Mouse (Mus musculus) neural tube, embryonic 11.5 days (tissue): Measurements from ENCODE around the gene Atp1a4. TPM values are rescaled to one million over a fixed set of nuclear protein-coding genes. Genes with fewer than 3 reads are reported as not detected.

Experiments
- ATAC-seq: fragments of 200-750 bp; cut with Nextera tagmentation; 2 replicates; pipeline ENCODE4 v1.8.0; 2017; ENCODE audit warnings: moderate number of reproducible peaks, mild to moderate bottlenecking, moderate TSS enrichment, moderate library complexity; ENCODE audit not compliant: insufficient read depth, low FRiP score, low TSS enrichment
- DNase-seq: peaks from one replicate; pipeline ENCODE4 v3.0.0-alpha.2; 2015; ENCODE audit warnings: low spot score
- H3K27ac ChIP-seq: fragments of 300-500 bp; sonication (generic); 2 replicates; pipeline ENCODE4 v1.5.1; 2014; ENCODE audit warnings: low read depth, mild to moderate bottlenecking, low read length
- H3K27me3 ChIP-seq: fragments of 300-500 bp; sonication (generic); 2 replicates; pipeline ENCODE4 v1.6.1; 2014; ENCODE audit warnings: mild to moderate bottlenecking, low read length, mixed read lengths; ENCODE audit not compliant: control insufficient read depth, insufficient read depth
- H3K36me3 ChIP-seq: fragments of 300-500 bp; sonication (generic); 2 replicates; pipeline ENCODE4 v1.6.1; 2014; ENCODE audit warnings: mild to moderate bottlenecking, low read length, moderate library complexity, mixed read lengths; ENCODE audit not compliant: control insufficient read depth, insufficient read depth
- H3K4me1 ChIP-seq: fragments of 300-500 bp; sonication (generic); 2 replicates; pipeline ENCODE4 v1.6.1; 2014; ENCODE audit warnings: low read length, mixed read lengths; ENCODE audit not compliant: control insufficient read depth, insufficient read depth
- H3K4me2 ChIP-seq: fragments of 300-500 bp; sonication (generic); 2 replicates; pipeline ENCODE4 v1.6.1; 2014; ENCODE audit warnings: low read depth, mild to moderate bottlenecking, moderate library complexity
- H3K4me3 ChIP-seq: fragments of 300-500 bp; sonication (generic); 2 replicates; pipeline ENCODE4 v1.5.1; 2014; ENCODE audit warnings: low read depth, low read length
- H3K9ac ChIP-seq: fragments of 300-500 bp; sonication (generic); 2 replicates; pipeline ENCODE4 v1.6.1; 2014; ENCODE audit warnings: mild to moderate bottlenecking, low read length
- H3K9me3 ChIP-seq: fragments of 300-500 bp; sonication (generic); 2 replicates; pipeline ENCODE4 v1.6.1; 2016; ENCODE audit warnings: low read length; ENCODE audit not compliant: control insufficient read depth
- WGBS: fragments of 180-500 bp; shearing (Covaris S2); extraction: QIAGEN DNeasy Blood & Tissue Kit; methylation state at CpG from one replicate; pipeline ENCODE4 v1.1.7; 2014; 5-methylcytosine and 5-hydroxymethylcytosine counted together
- polyA plus RNA-seq: library from polyadenylated mRNA; unstranded; fragments of >200 nt; fragmentation: Nextera tagmentation; extraction: Ambion mirVana; gene quantifications from 2 replicates; pipeline ENCODE4 v1.2.1, GENCODE M21; 2014

Atp1a4 gene
- polyA plus RNA-seq, 1 experiment from 2014 or later: not detected

GRCm38 (mm10) chr1:172186401-172187289 is 71.6 kb downstream of the Atp1a4 start:
- Histone ChIP-seq H3K4me1 (no peaks in the 10 kb centered on the region), H3K9me3 (no peaks in the 10 kb centered on the region), H3K4me3 (no peak overlapping the region), H3K27me3 (no peaks in the 10 kb centered on the region), H3K36me3 (peaks cover 8% of the 10 kb centered on the region), H3K4me2 (no peak overlapping the region), H3K27ac (no peak overlapping the region), H3K9ac (no peak overlapping the region)
- DNase-seq (no peak), ATAC-seq (no peak)
- WGBS: 91% methylated on average over 10 of the region's 10 CpGs

DNA sequence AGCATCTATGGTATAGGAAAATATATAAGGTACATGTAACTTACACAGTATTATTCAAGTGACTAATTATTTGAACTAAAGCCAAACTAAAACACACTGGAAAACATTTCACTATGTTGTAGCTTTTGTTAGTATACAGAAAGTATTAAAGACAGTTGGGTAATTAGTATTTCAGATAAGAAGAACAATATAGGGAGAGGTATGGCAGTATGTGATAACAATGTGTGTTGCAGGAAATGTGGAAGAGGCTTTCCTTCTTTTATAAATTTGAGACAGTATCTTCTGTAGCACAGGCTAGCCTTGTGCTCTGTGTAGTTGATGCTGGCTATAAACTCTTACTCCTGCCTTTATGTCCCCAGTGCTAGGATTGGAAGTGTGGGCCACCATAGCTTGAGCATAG is 74.3 kb downstream of the Atp1a4 start:
- Histone ChIP-seq H3K4me2 (no peak overlapping the region), H3K9me3 (no peaks in the 10 kb centered on the region), H3K4me3 (no peak overlapping the region), H3K27me3 (no peaks in the 10 kb centered on the region), H3K27ac (no peak overlapping the region), H3K9ac (no peak overlapping the region), H3K36me3 (peaks cover 8% of the 10 kb centered on the region), H3K4me1 (no peaks in the 10 kb centered on the region)
- ATAC-seq: no peak
- DNase-seq: no peak

DNA sequence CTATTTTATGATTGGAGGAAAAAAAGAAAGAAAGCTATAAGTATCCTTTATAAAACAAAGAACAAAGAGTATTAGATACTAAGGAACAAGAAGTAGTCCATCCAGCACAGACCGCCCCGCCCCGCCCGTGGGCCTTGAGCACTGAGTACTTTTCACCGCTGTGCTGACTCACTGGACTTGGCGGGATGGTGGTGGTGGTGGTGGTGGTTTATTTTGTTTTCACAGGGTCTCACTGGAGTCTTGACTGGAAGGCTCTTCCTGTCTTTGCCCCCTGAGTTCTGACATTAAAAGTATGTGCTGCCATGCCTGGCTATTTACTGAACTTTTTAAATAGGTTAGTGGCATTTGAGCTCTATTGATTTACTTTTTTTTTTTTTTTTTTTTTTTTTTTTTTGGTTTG is 75.2 kb downstream of the Atp1a4 start:
- Histone ChIP-seq H3K4me3 (no peak overlapping the region), H3K27me3 (no peaks in the 10 kb centered on the region), H3K4me1 (no peaks in the 10 kb centered on the region), H3K27ac (no peak overlapping the region), H3K9me3 (no peaks in the 10 kb centered on the region), H3K9ac (no peak overlapping the region), H3K4me2 (no peak overlapping the region), H3K36me3 (peaks cover 6% of the 10 kb centered on the region; the same call in 1 of the 2 replicates)
- no peak for ATAC-seq
- WGBS: 97% methylated on average over 6 of the region's 6 CpGs
- DNase-seq: no peak

- 92% methylated on average over 3 of the region's 3 CpGs for WGBS
- H3K36me3 ChIP-seq: peaks cover 3% of the 10 kb centered on the region
- no peak for ATAC-seq
- H3K9me3 ChIP-seq: no peaks in the 10 kb centered on the region
- DNase-seq: no peak
- no peak overlapping the region for H3K9ac ChIP-seq
- H3K4me3 ChIP-seq: no peak overlapping the region
- H3K27ac ChIP-seq: no peak overlapping the region
- no peaks in the 10 kb centered on the region for H3K27me3 ChIP-seq
- H3K4me1 ChIP-seq: no peaks in the 10 kb centered on the region
- H3K4me2 ChIP-seq: no peak overlapping the region
These were observed 76.4 kb downstream of the Atp1a4 start for GRCm38 (mm10) chr1:172181777-172182176.

DNA sequence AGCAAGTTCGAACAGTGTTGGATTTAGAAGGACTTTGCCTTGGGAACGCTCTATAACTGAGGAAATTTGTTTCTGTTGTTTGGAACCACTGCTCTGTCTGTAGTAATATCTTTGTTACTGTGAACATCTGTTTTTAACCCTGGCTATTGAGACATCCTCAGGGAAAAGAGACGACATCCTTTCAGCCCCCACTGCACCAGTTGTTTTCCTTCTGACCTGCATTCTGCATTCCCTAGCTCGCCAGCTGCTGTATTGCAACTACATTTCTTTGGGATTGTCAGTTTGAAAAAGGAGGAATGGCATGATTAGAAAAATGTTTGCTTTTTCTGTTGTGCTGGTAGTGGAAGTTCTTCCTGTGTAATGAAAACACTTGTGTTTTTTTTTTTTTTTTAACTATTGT is 77.3 kb downstream of the Atp1a4 start:
- Histone ChIP-seq H3K27me3 (no peaks in the 10 kb centered on the region), H3K36me3 (peaks cover 3% of the 10 kb centered on the region; the same call in 1 of the 2 replicates), H3K4me1 (no peaks in the 10 kb centered on the region), H3K9ac (no peak overlapping the region), H3K27ac (no peak overlapping the region), H3K4me2 (no peak overlapping the region), H3K4me3 (no peak overlapping the region), H3K9me3 (no peaks in the 10 kb centered on the region)
- no peak for DNase-seq
- WGBS: 64% methylated on average over 4 of the region's 4 CpGs
- ATAC-seq: no peak

DNA sequence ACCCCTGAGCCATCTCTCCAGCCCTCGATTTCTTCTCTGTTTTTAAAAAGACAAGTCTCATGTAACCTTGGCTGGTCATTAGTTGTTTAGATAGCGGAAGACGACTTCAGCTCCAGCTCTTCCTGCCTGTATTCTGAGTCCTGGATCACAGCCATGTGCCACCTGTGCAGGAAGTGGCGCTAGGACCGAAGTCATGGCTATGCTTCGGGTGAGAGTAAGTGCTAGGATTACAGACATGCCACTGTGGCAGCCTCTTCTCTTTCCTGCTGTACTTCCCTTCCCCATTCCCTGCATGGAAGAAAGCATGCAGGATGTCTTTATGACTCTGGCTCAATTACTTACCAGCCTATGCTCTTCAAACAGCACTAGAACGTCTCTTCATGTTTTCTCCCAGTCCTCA is 79.1 kb downstream of the Atp1a4 start:
- DNase-seq (no peak), ATAC-seq (no peak)
- H3K4me2 ChIP-seq: no peak overlapping the region
- no peaks in the 10 kb centered on the region for H3K4me1 ChIP-seq
- no peak overlapping the region for H3K4me3 ChIP-seq
- H3K27me3 ChIP-seq: no peaks in the 10 kb centered on the region
- no peaks in the 10 kb centered on the region for H3K9me3 ChIP-seq
- H3K9ac ChIP-seq: no peak overlapping the region
- no peak overlapping the region for H3K27ac ChIP-seq
- peaks cover 7% of the 10 kb centered on the region for H3K36me3 ChIP-seq
- WGBS: 84% methylated on average over 7 of the region's 7 CpGs

GRCm38 (mm10) chr1:172177791-172178190 is 80.4 kb downstream of the Atp1a4 start:
- Histone ChIP-seq H3K4me3 (no peak overlapping the region), H3K36me3 (peaks cover 15% of the 10 kb centered on the region), H3K27me3 (no peaks in the 10 kb centered on the region), H3K9ac (no peak overlapping the region), H3K27ac (no peak overlapping the region), H3K9me3 (no peaks in the 10 kb centered on the region), H3K4me2 (no peak overlapping the region), H3K4me1 (no peaks in the 10 kb centered on the region)
- DNase-seq (no peak), ATAC-seq (no peak)
- WGBS: 91% methylated on average over 7 of the region's 7 CpGs

Other genes with a start within 250 kb of the Atp1a4 start
- 62.0 and 69.0 TPM in 2 replicates for gene Vangl2, start 230.0 kb downstream of the Atp1a4 start, polyA plus RNA-seq
- 13.8 and 15.7 TPM in 2 replicates for gene Nhlh1, start 200.8 kb downstream of the Atp1a4 start, polyA plus RNA-seq
- 219 and 225 TPM in 2 replicates for gene Copa, start 175.9 kb downstream of the Atp1a4 start, polyA plus RNA-seq
- 122 and 132 TPM in 2 replicates for gene Ncstn, start 175.6 kb downstream of the Atp1a4 start, polyA plus RNA-seq
- 182 and 185 TPM in 2 replicates for gene Pex19, start 131.7 kb downstream of the Atp1a4 start, polyA plus RNA-seq
- gene Dcaf8, start 110.3 kb downstream of the Atp1a4 start, polyA plus RNA-seq: 105 and 113 TPM in 2 replicates
- 249 and 272 TPM in 2 replicates for gene Pea15a, start 51.6 kb downstream of the Atp1a4 start, polyA plus RNA-seq
- gene Casq1, start 38.5 kb downstream of the Atp1a4 start, polyA plus RNA-seq: 2.2 and 2.5 TPM in 2 replicates
- gene Igsf8, start 3.2 kb upstream of the Atp1a4 start, polyA plus RNA-seq: 121 and 142 TPM in 2 replicates
- 1.3 and 1.6 TPM in 2 replicates for gene Atp1a2, start 39.6 kb upstream of the Atp1a4 start, polyA plus RNA-seq
- 0.30 and 0.84 TPM in 2 replicates for gene Kcnj9, start 70.9 kb upstream of the Atp1a4 start, polyA plus RNA-seq
- 0.85 and 0.93 TPM in 2 replicates for gene Kcnj10, start 82.8 kb upstream of the Atp1a4 start, polyA plus RNA-seq
- gene Pigm, start 118.1 kb upstream of the Atp1a4 start, polyA plus RNA-seq: 14.2 and 15.1 TPM in 2 replicates
- gene Slamf9, start 216.9 kb upstream of the Atp1a4 start, polyA plus RNA-seq: 0.17 TPM in 1 of 2 replicates, not detected in the other
- gene Igsf9, start 223.4 kb upstream of the Atp1a4 start, polyA plus RNA-seq: 45.9 and 59.3 TPM in 2 replicates
- 79.8 and 93.6 TPM in 2 replicates for gene Tagln2, start 241.6 kb upstream of the Atp1a4 start, polyA plus RNA-seq